Mouse (Mus musculus) layer of hippocampus, adult 2 months (tissue): Measurements from ENCODE around the gene 1700123O20Rik. TPM values are rescaled to one million over a fixed set of nuclear protein-coding genes. Genes with fewer than 3 reads are reported as not detected.
A peak's percentile ranks its signal among the peaks of the same experiment; 100 is the strongest.

ENCODE experiments used
- DNase-seq, 2 experiments: peaks; one replicate each; pipeline ENCODE4 v3.0.0; 2022; ENCODE audit warnings: low spot score in 2 of 2
- H3K27ac ChIP-seq: fragments of 200-600 bp; 2 replicates; pipeline ENCODE4 v1.8.1; 2022
- H3K4me3 ChIP-seq: fragments of 200-600 bp; 2 replicates; pipeline ENCODE4 v1.8.1; 2022; ENCODE audit warnings: mild to moderate bottlenecking
- CTCF ChIP-seq: fragments of 200-600 bp; conservative IDR thresholded peaks from 2 replicates; pipeline ENCODE4 v1.8.1; 2022; ENCODE audit warnings: antibody characterized with exemption, mild to moderate bottlenecking, moderate library complexity
- microRNA-seq, 2 experiments: library from miRNA; unstranded; fragments of <30 nt; microRNA quantifications; one replicate each; pipeline ENCODE4 v1.2.0; 2021
- total RNA-seq, 2 experiments: library from RNA; stranded (reverse); gene quantifications; 2 replicates each; pipeline ENCODE4 v1.2.3; 2021

The 1700123O20Rik gene
- total RNA-seq, 2 experiments from 2014 or later, result 20.8 to 22.1 TPM

- peak overlapping the region; percentile 85 for H3K27ac ChIP-seq
- TF ChIP-seq CTCF, result no peak
- no peak overlapping the region for H3K4me3 ChIP-seq
- peak; percentile 50 to 86 for DNase-seq
These were observed 50.8 kb downstream of the 1700123O20Rik start for GRCm38 (mm10) chr14:54736555-54737552.

- peak overlapping the region; percentile 85 for H3K27ac ChIP-seq
- H3K4me3 ChIP-seq, result no peak overlapping the region
- TF ChIP-seq CTCF, result no peak
- no peak for DNase-seq
These were observed 51.6 kb downstream of the 1700123O20Rik start for GRCm38 (mm10) chr14:54737634-54738033.

Small RNAs within 50 kb of the gene (microRNA-seq; reads per million reads assigned to microRNA genes)
- gene Mir6948, result 0.32 to 1.7 reads per million in 2 experiments

Other genes with a start within 250 kb of the 1700123O20Rik start
- 10 to 100 TPM; 28.5 to 30.3 TPM for gene Lrp10, start 222.1 kb upstream of the 1700123O20Rik start, total RNA-seq
- gene Rem2, start 210.1 kb upstream of the 1700123O20Rik start, total RNA-seq, result 10 to 100 TPM; 23.9 to 24.0 TPM
- gene Prmt5, start 168.7 kb upstream of the 1700123O20Rik start, total RNA-seq, result 10 to 100 TPM; 47.3 to 53.6 TPM
- 1 to 10 TPM; 4.4 to 4.8 TPM for gene Haus4, start 131.6 kb upstream of the 1700123O20Rik start, total RNA-seq
- gene Ajuba, start 108.7 kb upstream of the 1700123O20Rik start, total RNA-seq, result 1 to 10 TPM; 1.1 to 1.8 TPM
- gene 4931414P19Rik, start 80.2 kb upstream of the 1700123O20Rik start, total RNA-seq, result 1 to 10 TPM; 5.8 to 7.1 TPM
- gene Psmb5, start 68.2 kb upstream of the 1700123O20Rik start, total RNA-seq, result 100 to 1,000 TPM; 199 to 218 TPM
- under 1 TPM; 0.22 to 0.28 TPM for gene Psmb11, start 64.8 kb upstream of the 1700123O20Rik start, total RNA-seq
- gene Gm17606, start 45.3 kb upstream of the 1700123O20Rik start, total RNA-seq, result not detected
- gene Cdh24, start 44.9 kb upstream of the 1700123O20Rik start, total RNA-seq, result 10 to 100 TPM; 22.5 to 27.5 TPM
- gene Acin1, start 715 bp downstream of the 1700123O20Rik start, total RNA-seq, result 100 to 1,000 TPM; 223 to 242 TPM
- not detected for gene Gm29776, start 12.6 kb downstream of the 1700123O20Rik start, total RNA-seq
- not detected for gene Cebpe, start 26.0 kb downstream of the 1700123O20Rik start, total RNA-seq
- gene Slc7a8, start 95.7 kb downstream of the 1700123O20Rik start, total RNA-seq, result 10 to 100 TPM; 49.4 to 54.1 TPM
- not detected for gene Rnf212b, start 127.9 kb downstream of the 1700123O20Rik start, total RNA-seq
- 10 to 100 TPM; 22.0 to 22.2 TPM for gene Homez, start 184.7 kb downstream of the 1700123O20Rik start, total RNA-seq
- 10 to 100 TPM; 22.1 to 24.3 TPM for gene Ppp1r3e, start 191.3 kb downstream of the 1700123O20Rik start, total RNA-seq
- 100 to 1,000 TPM; 114 to 126 TPM for gene Bcl2l2, start 197.2 kb downstream of the 1700123O20Rik start, total RNA-seq
- gene Gm20521, start 197.2 kb downstream of the 1700123O20Rik start, total RNA-seq, result 1 to 10 TPM; 1.0 to 9.4 TPM
- 100 to 1,000 TPM; 271 to 305 TPM for gene Pabpn1, start 206.3 kb downstream of the 1700123O20Rik start, total RNA-seq
- 100 to 1,000 TPM; 666 to 700 TPM for gene Slc22a17, start 226.9 kb downstream of the 1700123O20Rik start, total RNA-seq
- gene Efs, start 239.9 kb downstream of the 1700123O20Rik start, total RNA-seq, result 10 to 100 TPM; 10.6 to 11.2 TPM
- gene Il25, start 246.5 kb downstream of the 1700123O20Rik start, total RNA-seq, result not detected